Mouse (Mus musculus) bone marrow, adult 2 months (tissue): ENCODE data around the gene Rnase10. TPM values are rescaled to one million over a fixed set of nuclear protein-coding genes. Genes with fewer than 3 reads are reported as not detected.
A peak's percentile ranks its signal among the peaks of the same experiment; 100 is the strongest.

Experiments
- H3K27ac ChIP-seq: fragments of 200-500 bp; 2 replicates; pipeline ENCODE4 v1.5.1; 2012; ENCODE audit warnings: low read depth, mild to moderate bottlenecking, control low read depth, inconsistent platforms, low read length; ENCODE audit not compliant: control insufficient read depth, poor library complexity, insufficient read depth
- H3K4me1 ChIP-seq: fragments of 200-500 bp; 2 replicates; pipeline ENCODE4 v1.6.1; 2011; ENCODE audit warnings: low read length; ENCODE audit not compliant: control insufficient read depth, insufficient read depth
- H3K4me3 ChIP-seq: fragments of 200-500 bp; replicated peaks from 2 replicates; pipeline ENCODE3; 2011; ENCODE audit warnings: mild to moderate bottlenecking, low read depth, low read length, control low read depth; ENCODE audit not compliant: control insufficient read depth
- CTCF ChIP-seq: fragments of 200-500 bp; IDR thresholded peaks from 2 replicates; pipeline ENCODE4 v1.5.1; 2011; ENCODE audit warnings: low read length, control low read depth; ENCODE audit not compliant: control insufficient read depth, insufficient read depth
- POLR2A ChIP-seq: fragments of 200-500 bp; IDR thresholded peaks from 2 replicates; pipeline ENCODE4 v1.6.1; 2011; ENCODE audit warnings: low read depth, mild to moderate bottlenecking, control low read depth, low read length, borderline replicate concordance; ENCODE audit not compliant: control insufficient read depth
- WGBS: fragments of 180-500 bp; shearing (Covaris S2); methylation state at CpG from one replicate; pipeline ENCODE4 v1.1.7; 2018; 5-methylcytosine and 5-hydroxymethylcytosine counted together
- polyA plus RNA-seq: library from polyadenylated mRNA; stranded (reverse); fragments of >200 nt; gene quantifications from 2 replicates; pipeline ENCODE4 v1.2.4, GENCODE M21; 2011; ENCODE audit warnings: low replicate concordance; ENCODE audit not compliant: missing spikeins, insufficient read depth, insufficient read length

Rnase10 gene
- polyA plus RNA-seq, 1 experiment = not detected

GRCm38 (mm10) chr14:51023457-51023856, 15.9 kb downstream of the Rnase10 start:
- Histone ChIP-seq H3K4me1 (no peaks in the 10 kb centered on the region; the same call in 1 of the 2 replicates), H3K27ac (no peak overlapping the region), H3K4me3 (no peak overlapping the region)
- no peak for TF ChIP-seq CTCF
- 91% methylated on average over 4 of the region's 4 CpGs for WGBS

GRCm38 (mm10) chr14:51024820-51025219, 17.3 kb downstream of the Rnase10 start:
- TF ChIP-seq CTCF = no peak
- no peak overlapping the region for H3K4me3 ChIP-seq

GRCm38 (mm10) chr14:51026391-51027133, 19.0 kb downstream of the Rnase10 start:
- Histone ChIP-seq H3K4me3 (no peak overlapping the region), H3K4me1 (no peaks in the 10 kb centered on the region; the same call in 1 of the 2 replicates), H3K27ac (no peak overlapping the region)
- peak; percentile 43 for TF ChIP-seq CTCF
- TF ChIP-seq POLR2A = no peak
- WGBS = 36% methylated on average over 5 of the region's 5 CpGs

More at GRCm38 (mm10) chr14:51024820-51025219, 17.3 kb downstream of the Rnase10 start:
- H3K4me1 ChIP-seq = no peaks in the 10 kb centered on the region; the same call in 1 of the 2 replicates
- 69% methylated on average over 1 of the region's 1 CpGs for WGBS
- H3K27ac ChIP-seq = no peak overlapping the region

GRCm38 (mm10) chr14:51027387-51028155, 20.0 kb downstream of the Rnase10 start:
- Histone ChIP-seq H3K4me3 (no peak overlapping the region), H3K27ac (no peak overlapping the region), H3K4me1 (no peaks in the 10 kb centered on the region)
- TF ChIP-seq CTCF (no peak), POLR2A (no peak)
- 54% methylated on average over 3 of the region's 3 CpGs for WGBS

GRCm38 (mm10) chr14:51035206-51035605, 27.7 kb downstream of the Rnase10 start:
- Histone ChIP-seq H3K4me1 (no peaks in the 10 kb centered on the region), H3K27ac (no peak overlapping the region), H3K4me3 (no peak overlapping the region)
- TF ChIP-seq CTCF (no peak), POLR2A (no peak)
- WGBS = 69% methylated on average over 1 of the region's 1 CpGs

GRCm38 (mm10) chr14:51036214-51036613, 28.7 kb downstream of the Rnase10 start:
- no peak overlapping the region for H3K4me3 ChIP-seq
- no peak overlapping the region for H3K27ac ChIP-seq
- no peaks in the 10 kb centered on the region for H3K4me1 ChIP-seq
- 71% methylated on average over 4 of the region's 4 CpGs for WGBS
- TF ChIP-seq POLR2A (no peak), CTCF (no peak)

GRCm38 (mm10) chr14:51041769-51042168, 34.2 kb downstream of the Rnase10 start, which contains the start of gene Rnase9:
TSS of gene Rnase9 (minus strand) at chr14:51041869.
- Histone ChIP-seq H3K4me3 (no peak within 1 kb of the TSS), H3K27ac (no peak within 1 kb of the TSS), H3K4me1 (no peaks in the 10 kb centered on the region)
- 89% methylated on average over 6 of the region's 6 CpGs for WGBS
- TF ChIP-seq CTCF (no peak), POLR2A (no peak)

GRCm38 (mm10) chr14:51047846-51048245, 40.3 kb downstream of the Rnase10 start:
- Histone ChIP-seq H3K27ac (no peak overlapping the region), H3K4me1 (peaks cover 2% of the 10 kb centered on the region), H3K4me3 (no peak overlapping the region)
- under 1% methylated on average over 5 of the region's 5 CpGs for WGBS
- no peak for TF ChIP-seq CTCF
- no peak for TF ChIP-seq POLR2A
